Mouse (Mus musculus): ENCODE measurements around the gene Usp38.

DNA sequence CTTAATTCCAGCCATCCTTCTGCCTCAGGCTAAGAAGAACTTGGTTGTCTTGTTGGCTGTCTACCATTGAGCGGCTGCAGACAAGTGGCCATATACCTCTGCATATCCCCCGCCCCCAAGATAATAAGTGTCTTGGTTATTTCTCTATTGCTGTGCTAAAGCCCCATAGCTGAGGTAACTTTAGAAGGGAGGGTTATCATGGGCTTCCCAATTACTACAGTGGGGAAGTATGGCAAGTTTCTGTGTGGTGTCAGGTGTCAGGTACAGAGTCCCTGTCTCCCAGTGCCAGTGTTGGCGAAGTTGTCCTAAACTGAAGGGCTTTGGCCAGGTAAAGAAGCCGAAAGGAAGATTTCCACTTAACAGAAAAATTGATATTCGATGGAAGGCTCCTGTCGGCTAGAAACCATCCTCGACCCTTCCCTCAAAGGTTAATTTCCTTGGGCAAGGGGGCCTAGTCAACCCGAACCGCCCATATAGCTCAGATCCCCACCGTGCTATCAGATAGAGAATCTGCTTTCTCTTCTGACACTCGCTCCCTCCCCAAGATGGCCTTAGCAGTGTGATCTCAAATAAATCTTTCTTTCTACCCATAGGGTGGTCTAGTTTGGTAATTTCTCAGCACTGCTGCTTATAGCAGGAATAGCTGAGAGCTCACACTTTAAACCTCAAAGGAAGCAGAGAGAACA, 44.6 kb downstream of the Usp38 start:
- TF ChIP-seq POLR2A (IDR thresholded peaks at IDR 0.05; ENCODE audit: insufficient read depth, low read depth, low read length) (no peak), CTCF (IDR thresholded peaks at IDR 0.05; ENCODE audit: insufficient read depth, low read depth, low read length) (no peak)
